Mouse (Mus musculus) liver, postnatal 0 days (tissue): ENCODE results near the gene Olfr229.

Source experiments
- CTCF ChIP-seq: sonication (generic); IDR thresholded peaks from 2 replicates; pipeline ENCODE4 v1.5.1; 2016; ENCODE audit warnings: antibody characterized with exemption, low read depth
- EP300 ChIP-seq: IDR thresholded peaks from 2 replicates; pipeline ENCODE4 v1.6.1; 2016; ENCODE audit warnings: antibody characterized with exemption, low read depth, mild to moderate bottlenecking

DNA sequence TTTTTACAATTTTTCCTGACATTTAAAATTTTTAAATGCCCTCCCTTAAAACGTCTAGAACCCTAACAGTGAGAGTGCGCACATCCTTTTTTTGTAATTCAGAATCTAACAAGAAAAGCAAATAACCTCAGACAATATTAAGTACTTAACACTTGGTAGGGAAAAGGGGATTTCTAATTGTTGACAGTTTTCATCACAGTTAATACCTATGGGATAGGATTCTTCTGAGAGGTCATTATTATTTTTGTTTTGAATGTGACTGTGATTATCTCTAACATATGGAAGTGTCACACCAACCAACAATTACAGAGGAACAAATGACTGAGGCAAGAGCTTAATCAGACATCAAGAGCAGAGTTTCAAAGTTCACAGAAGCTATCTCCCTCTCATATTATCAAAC is at the start of gene Olfr229:
- TF ChIP-seq CTCF: no peak
- TF ChIP-seq EP300: no peak
